Mouse (Mus musculus) embryonic fibroblast, embryonic 13.5 days (primary cell): ENCODE data around the gene Fhit. TPM values are rescaled to one million over a fixed set of nuclear protein-coding genes. Genes with fewer than 3 reads are reported as not detected.

Experiments
- H3K27ac ChIP-seq: 2 replicates; pipeline ENCODE4 v1.5.1; 2012; ENCODE audit warnings: low read length, control low read depth, inconsistent platforms; ENCODE audit not compliant: insufficient read depth
- H3K4me1 ChIP-seq: 2 replicates; pipeline ENCODE4 v1.6.1; 2011; ENCODE audit warnings: low read length; ENCODE audit not compliant: control insufficient read depth, insufficient read depth
- H3K4me3 ChIP-seq: 2 replicates; pipeline ENCODE4 v1.5.1; 2011; ENCODE audit warnings: mild to moderate bottlenecking, control low read depth, low read length; ENCODE audit not compliant: insufficient read depth
- CTCF ChIP-seq: IDR thresholded peaks from 2 replicates; pipeline ENCODE4 v1.5.1; 2011; ENCODE audit warnings: mild to moderate bottlenecking, control low read depth, low read length, moderate library complexity, borderline replicate concordance; ENCODE audit not compliant: insufficient read depth
- POLR2A ChIP-seq: IDR thresholded peaks from 2 replicates; pipeline ENCODE4 v1.6.1; 2011; ENCODE audit warnings: low read depth, mild to moderate bottlenecking, control low read depth, low read length, moderate library complexity
- polyA plus RNA-seq: library from polyadenylated mRNA; stranded (reverse); fragments of >200 nt; gene quantifications from 2 replicates; pipeline ENCODE4 v1.2.4, GENCODE M21; 2011; ENCODE audit warnings: low read depth; ENCODE audit not compliant: missing spikeins, insufficient read length

Gene Fhit
- polyA plus RNA-seq, 1 experiment: 1.4 TPM

GRCm38 (mm10) chr14:10209007-10209406 lies 952.8 kb downstream of the Fhit start:
- no peak overlapping the region for H3K27ac ChIP-seq
- no peak for TF ChIP-seq CTCF
- no peak for TF ChIP-seq POLR2A
- H3K4me1 ChIP-seq: no peaks in the 10 kb centered on the region
- no peak overlapping the region for H3K4me3 ChIP-seq

- Histone ChIP-seq H3K4me1 (no peaks in the 10 kb centered on the region), H3K27ac (no peak overlapping the region), H3K4me3 (no peak overlapping the region)
- TF ChIP-seq POLR2A (no peak), CTCF (no peak)
Measured at GRCm38 (mm10) chr14:10205699-10206098, 956.1 kb downstream of the Fhit start.

GRCm38 (mm10) chr14:10205290-10205689 lies 956.5 kb downstream of the Fhit start:
- H3K4me1 ChIP-seq: no peaks in the 10 kb centered on the region
- TF ChIP-seq CTCF (no peak), POLR2A (no peak)
- H3K27ac ChIP-seq: no peak overlapping the region
- H3K4me3 ChIP-seq: no peak overlapping the region

GRCm38 (mm10) chr14:10194130-10194529 lies 967.7 kb downstream of the Fhit start:
- Histone ChIP-seq H3K4me1 (no peaks in the 10 kb centered on the region), H3K4me3 (no peak overlapping the region), H3K27ac (no peak overlapping the region)
- TF ChIP-seq CTCF (no peak), POLR2A (no peak)

GRCm38 (mm10) chr14:10171761-10172160 lies 990.1 kb downstream of the Fhit start:
- Histone ChIP-seq H3K4me1 (no peaks in the 10 kb centered on the region), H3K4me3 (no peak overlapping the region), H3K27ac (no peak overlapping the region)
- TF ChIP-seq CTCF: no peak
- no peak for TF ChIP-seq POLR2A

GRCm38 (mm10) chr14:10166641-10167429 lies 995.0 kb downstream of the Fhit start:
- H3K4me3 ChIP-seq: no peak overlapping the region
- TF ChIP-seq CTCF (no peak), POLR2A (no peak)
- peak overlapping the region; percentile 31 for H3K27ac ChIP-seq
- H3K4me1 ChIP-seq: no peaks in the 10 kb centered on the region

- TF ChIP-seq CTCF: no peak
- TF ChIP-seq POLR2A: no peak
- H3K4me3 ChIP-seq: no peak overlapping the region
Measured at GRCm38 (mm10) chr14:10149872-10150271, 1012.0 kb downstream of the Fhit start.

GRCm38 (mm10) chr14:10139311-10139710 lies 1022.5 kb downstream of the Fhit start:
- Histone ChIP-seq H3K4me1 (no peaks in the 10 kb centered on the region), H3K27ac (no peak overlapping the region), H3K4me3 (no peak overlapping the region)
- TF ChIP-seq CTCF (no peak), POLR2A (no peak)

More at GRCm38 (mm10) chr14:10149872-10150271, 1012.0 kb downstream of the Fhit start:
- H3K27ac ChIP-seq: no peak overlapping the region
- no peaks in the 10 kb centered on the region for H3K4me1 ChIP-seq

- TF ChIP-seq POLR2A (no peak), CTCF (no peak)
- no peak overlapping the region for H3K4me3 ChIP-seq
- no peak overlapping the region for H3K27ac ChIP-seq
- H3K4me1 ChIP-seq: no peaks in the 10 kb centered on the region
Measured at GRCm38 (mm10) chr14:10133873-10134272, 1028.0 kb downstream of the Fhit start.

- TF ChIP-seq CTCF: no peak
- TF ChIP-seq POLR2A: no peak
- no peak overlapping the region for H3K27ac ChIP-seq
- no peak overlapping the region for H3K4me3 ChIP-seq
- H3K4me1 ChIP-seq: no peaks in the 10 kb centered on the region
Measured at GRCm38 (mm10) chr14:10129675-10130074, 1032.2 kb downstream of the Fhit start.
